Mouse (Mus musculus) hindbrain, embryonic 16.5 days (tissue): ENCODE data around the gene Zfyve1. TPM values are rescaled to one million over a fixed set of nuclear protein-coding genes. Genes with fewer than 3 reads are reported as not detected.

Experiments used
- ATAC-seq: fragments of 200-750 bp; cut with Nextera tagmentation; 2 replicates; pipeline ENCODE4 v1.8.0; 2017; ENCODE audit warnings: moderate TSS enrichment, moderate library complexity
- H3K27ac ChIP-seq: fragments of 300-500 bp; sonication (generic); 2 replicates; pipeline ENCODE4 v1.5.1; 2014; ENCODE audit warnings: low read depth, mild to moderate bottlenecking, control low read depth, low read length, moderate library complexity
- H3K27me3 ChIP-seq: fragments of 300-500 bp; sonication (generic); replicated peaks from 2 replicates; pipeline ENCODE4 v1.6.1; 2014; ENCODE audit warnings: low read length; ENCODE audit not compliant: control insufficient read depth, insufficient read depth
- H3K36me3 ChIP-seq: fragments of 300-500 bp; sonication (generic); 2 replicates; pipeline ENCODE4 v1.6.1; 2014; ENCODE audit warnings: mild to moderate bottlenecking, low read length, moderate library complexity, mixed read lengths; ENCODE audit not compliant: control insufficient read depth, insufficient read depth
- H3K4me1 ChIP-seq: fragments of 300-500 bp; sonication (generic); 2 replicates; pipeline ENCODE4 v1.6.1; 2014; ENCODE audit warnings: low read depth, low read length; ENCODE audit not compliant: control insufficient read depth, insufficient read depth
- H3K4me2 ChIP-seq: fragments of 300-500 bp; sonication (generic); 2 replicates; pipeline ENCODE4 v1.6.1; 2014; ENCODE audit warnings: mild to moderate bottlenecking, low read length, control low read depth, moderate library complexity
- H3K4me3 ChIP-seq: fragments of 300-500 bp; sonication (generic); 2 replicates; pipeline ENCODE4 v1.5.1; 2014; ENCODE audit warnings: mild to moderate bottlenecking, low read length, control low read depth, moderate library complexity
- H3K9ac ChIP-seq: fragments of 300-500 bp; sonication (generic); 2 replicates; pipeline ENCODE4 v1.6.1; 2014; ENCODE audit warnings: low read depth, mild to moderate bottlenecking, control low read depth, low read length, moderate library complexity
- H3K9me3 ChIP-seq: fragments of 300-500 bp; sonication (generic); 2 replicates; pipeline ENCODE4 v1.6.1; 2014; ENCODE audit warnings: mild to moderate bottlenecking, low read length, moderate library complexity; ENCODE audit not compliant: control insufficient read depth
- WGBS: fragments of 180-500 bp; shearing (Covaris S2); extraction: QIAGEN DNeasy Blood & Tissue Kit; methylation state at CpG from one replicate; pipeline ENCODE4 v1.1.7; 2014; 5-methylcytosine and 5-hydroxymethylcytosine counted together
- polyA plus RNA-seq: library from polyadenylated mRNA; unstranded; fragments of >200 nt; fragmentation: Nextera tagmentation; extraction: Ambion mirVana; gene quantifications from 2 replicates; pipeline ENCODE4 v1.2.1, GENCODE M21; 2015

Gene Zfyve1
- polyA plus RNA-seq, 1 experiment from 2014 or later = 20.8 TPM

- Histone ChIP-seq H3K36me3 (peaks cover 25% of the 10 kb centered on the region), H3K9me3 (no peaks in the 10 kb centered on the region), H3K9ac (no peak overlapping the region), H3K4me2 (no peak overlapping the region), H3K4me3 (no peak overlapping the region), H3K27ac (no peak overlapping the region), H3K27me3 (no peaks in the 10 kb centered on the region), H3K4me1 (no peaks in the 10 kb centered on the region)
- WGBS = 94% methylated on average over 5 of the region's 5 CpGs
- ATAC-seq = no peak
Observed at GRCm38 (mm10) chr12:83586628-83587027, 10.4 kb downstream of the Zfyve1 start.

- H3K4me1 ChIP-seq = peaks cover 4% of the 10 kb centered on the region
- no peaks in the 10 kb centered on the region for H3K27me3 ChIP-seq
- H3K9ac ChIP-seq = no peak overlapping the region
- no peak overlapping the region for H3K4me2 ChIP-seq
- H3K9me3 ChIP-seq = no peaks in the 10 kb centered on the region
- no peak overlapping the region for H3K4me3 ChIP-seq
- 68% methylated on average over 4 of the region's 4 CpGs for WGBS
- H3K36me3 ChIP-seq = peaks cover 3% of the 10 kb centered on the region; the same call in 1 of the 2 replicates
- no peak overlapping the region for H3K27ac ChIP-seq
- no peak for ATAC-seq
Observed at GRCm38 (mm10) chr12:83582747-83583146, 14.3 kb downstream of the Zfyve1 start.

GRCm38 (mm10) chr12:83582106-83582505, 14.9 kb downstream of the Zfyve1 start:
- 0 out of 2 replicates have a peak, but pooled peaks cover 3% of the 10 kb centered on the region for H3K36me3 ChIP-seq
- no peak overlapping the region for H3K27ac ChIP-seq
- WGBS = 65% methylated on average over 4 of the region's 4 CpGs
- H3K9ac ChIP-seq = no peak overlapping the region
- peaks cover 4% of the 10 kb centered on the region for H3K4me1 ChIP-seq
- no peak for ATAC-seq
- no peak overlapping the region for H3K4me2 ChIP-seq
- no peak overlapping the region for H3K4me3 ChIP-seq
- no peaks in the 10 kb centered on the region for H3K9me3 ChIP-seq
- no peaks in the 10 kb centered on the region for H3K27me3 ChIP-seq

- peaks cover 9% of the 10 kb centered on the region for H3K36me3 ChIP-seq
- peaks cover 4% of the 10 kb centered on the region for H3K4me1 ChIP-seq
- 94% methylated on average over 3 of the region's 3 CpGs for WGBS
- no peak overlapping the region for H3K4me3 ChIP-seq
- H3K4me2 ChIP-seq = no peak overlapping the region
- no peaks in the 10 kb centered on the region for H3K27me3 ChIP-seq
- no peaks in the 10 kb centered on the region for H3K9me3 ChIP-seq
- no peak for ATAC-seq
- no peak overlapping the region for H3K27ac ChIP-seq
- no peak overlapping the region for H3K9ac ChIP-seq
Observed at GRCm38 (mm10) chr12:83580283-83580682, 16.7 kb downstream of the Zfyve1 start.

GRCm38 (mm10) chr12:83578896-83579569, 18.0 kb downstream of the Zfyve1 start:
- no peak overlapping the region for H3K9ac ChIP-seq
- H3K36me3 ChIP-seq = peaks cover 17% of the 10 kb centered on the region
- 35% methylated on average over 3 of the region's 3 CpGs for WGBS

GRCm38 (mm10) chr12:83578356-83578755, 18.7 kb downstream of the Zfyve1 start:
- Histone ChIP-seq H3K4me1 (peaks cover 4% of the 10 kb centered on the region), H3K4me2 (no peak overlapping the region), H3K4me3 (no peak overlapping the region), H3K9ac (no peak overlapping the region), H3K27me3 (no peaks in the 10 kb centered on the region), H3K36me3 (peaks cover 20% of the 10 kb centered on the region), H3K9me3 (no peaks in the 10 kb centered on the region), H3K27ac (no peak overlapping the region)
- 82% methylated on average over 2 of the region's 2 CpGs for WGBS
- no peak for ATAC-seq

More at GRCm38 (mm10) chr12:83578896-83579569, 18.0 kb downstream of the Zfyve1 start:
- Histone ChIP-seq H3K4me3 (no peak overlapping the region), H3K4me2 (no peak overlapping the region), H3K27me3 (no peaks in the 10 kb centered on the region), H3K4me1 (peaks cover 4% of the 10 kb centered on the region), H3K9me3 (no peaks in the 10 kb centered on the region), H3K27ac (no peak overlapping the region)
- no peak for ATAC-seq

GRCm38 (mm10) chr12:83577445-83577844, 19.6 kb downstream of the Zfyve1 start:
- Histone ChIP-seq H3K36me3 (peaks cover 20% of the 10 kb centered on the region), H3K27me3 (no peaks in the 10 kb centered on the region)
- 94% methylated on average over 5 of the region's 5 CpGs for WGBS

GRCm38 (mm10) chr12:83572717-83573116, 24.3 kb downstream of the Zfyve1 start:
- Histone ChIP-seq H3K36me3 (peaks cover 26% of the 10 kb centered on the region), H3K4me3 (no peak overlapping the region), H3K9ac (no peak overlapping the region), H3K27ac (no peak overlapping the region), H3K9me3 (no peaks in the 10 kb centered on the region), H3K4me2 (no peak overlapping the region), H3K4me1 (no peaks in the 10 kb centered on the region), H3K27me3 (no peaks in the 10 kb centered on the region)
- WGBS = 88% methylated on average over 5 of the region's 5 CpGs
- ATAC-seq = no peak

More at GRCm38 (mm10) chr12:83577445-83577844, 19.6 kb downstream of the Zfyve1 start:
- H3K9me3 ChIP-seq = no peaks in the 10 kb centered on the region
- no peak overlapping the region for H3K27ac ChIP-seq
- no peak overlapping the region for H3K4me3 ChIP-seq
- H3K4me1 ChIP-seq = peaks cover 4% of the 10 kb centered on the region
- no peak overlapping the region for H3K4me2 ChIP-seq
- no peak for ATAC-seq
- no peak overlapping the region for H3K9ac ChIP-seq

- Histone ChIP-seq H3K9ac (no peak overlapping the region), H3K27ac (no peak overlapping the region), H3K27me3 (no peaks in the 10 kb centered on the region), H3K4me1 (no peaks in the 10 kb centered on the region), H3K36me3 (peaks cover 33% of the 10 kb centered on the region), H3K4me2 (no peak overlapping the region), H3K9me3 (no peaks in the 10 kb centered on the region), H3K4me3 (no peak overlapping the region)
- 71% methylated on average over 3 of the region's 3 CpGs for WGBS
- no peak for ATAC-seq
Observed at GRCm38 (mm10) chr12:83569866-83570265, 27.2 kb downstream of the Zfyve1 start.
